Mouse (Mus musculus) MN1 (cell line): ENCODE results near the gene Htr3b.
A peak's percentile ranks its signal among the peaks of the same experiment; 100 is the strongest.
"Not testable (repeated sequence)": the region's sequence is repeated elsewhere in the genome, so short reads cannot be mapped to it uniquely, and the experiment has no call there.

Experiments used
- DNase-seq: peaks from one replicate; pipeline ENCODE4 v3.0.0-alpha.2; 2016; ENCODE audit warnings: low spot score

Gene Htr3b

GRCm38 (mm10) chr9:48964587-48965040 is at the start of gene Htr3b:
Gene Htr3b (minus strand): TSS chr9:48964990.
- DNase-seq: peak; percentile 27

DNA sequence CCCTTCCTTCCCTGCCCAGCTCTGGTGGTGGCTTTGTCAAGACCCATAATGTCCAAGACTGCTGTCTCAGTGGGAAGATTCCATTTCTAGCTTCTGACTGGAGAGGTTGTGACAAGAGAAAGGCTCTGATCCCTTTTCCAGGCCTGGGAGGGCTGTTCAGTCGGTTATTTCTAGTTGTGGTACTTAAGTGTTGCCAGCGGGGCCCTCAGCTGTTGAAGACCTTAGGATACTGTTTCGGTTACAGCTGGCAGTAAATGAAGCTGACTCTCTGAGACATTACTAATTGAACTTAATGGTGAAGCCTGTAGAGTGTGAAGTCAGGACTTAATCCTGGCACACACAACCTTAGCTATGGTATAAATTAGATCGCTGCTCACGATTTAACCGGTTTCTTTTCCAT is 34.5 kb upstream of the Htr3b start:
- no peak for DNase-seq

- no peak for DNase-seq
These were observed 30.9 kb upstream of the Htr3b start for GRCm38 (mm10) chr9:48995735-48996134.

DNA sequence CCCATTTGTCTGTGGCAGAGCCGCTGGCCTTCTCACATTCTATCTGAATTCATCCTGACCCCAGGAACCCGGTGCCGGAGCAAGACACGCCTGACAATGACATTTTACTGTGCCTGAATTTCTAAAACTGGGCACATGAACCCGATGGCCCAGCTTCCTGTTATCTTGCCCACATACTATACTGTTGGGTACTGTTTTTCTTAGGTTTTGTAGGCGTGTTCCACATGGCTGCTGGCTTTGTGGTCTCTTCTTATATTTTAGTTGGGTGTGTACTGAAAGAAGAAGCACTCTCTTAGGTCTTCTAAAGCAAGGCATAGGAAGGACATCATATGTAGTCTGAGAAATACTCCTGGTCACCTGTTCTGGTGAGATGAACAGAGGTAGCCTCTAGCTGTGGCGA is 30.0 kb upstream of the Htr3b start:
- no peak for DNase-seq

GRCm38 (mm10) chr9:48991671-48992070 is 26.9 kb upstream of the Htr3b start:
- no peak for DNase-seq

DNA sequence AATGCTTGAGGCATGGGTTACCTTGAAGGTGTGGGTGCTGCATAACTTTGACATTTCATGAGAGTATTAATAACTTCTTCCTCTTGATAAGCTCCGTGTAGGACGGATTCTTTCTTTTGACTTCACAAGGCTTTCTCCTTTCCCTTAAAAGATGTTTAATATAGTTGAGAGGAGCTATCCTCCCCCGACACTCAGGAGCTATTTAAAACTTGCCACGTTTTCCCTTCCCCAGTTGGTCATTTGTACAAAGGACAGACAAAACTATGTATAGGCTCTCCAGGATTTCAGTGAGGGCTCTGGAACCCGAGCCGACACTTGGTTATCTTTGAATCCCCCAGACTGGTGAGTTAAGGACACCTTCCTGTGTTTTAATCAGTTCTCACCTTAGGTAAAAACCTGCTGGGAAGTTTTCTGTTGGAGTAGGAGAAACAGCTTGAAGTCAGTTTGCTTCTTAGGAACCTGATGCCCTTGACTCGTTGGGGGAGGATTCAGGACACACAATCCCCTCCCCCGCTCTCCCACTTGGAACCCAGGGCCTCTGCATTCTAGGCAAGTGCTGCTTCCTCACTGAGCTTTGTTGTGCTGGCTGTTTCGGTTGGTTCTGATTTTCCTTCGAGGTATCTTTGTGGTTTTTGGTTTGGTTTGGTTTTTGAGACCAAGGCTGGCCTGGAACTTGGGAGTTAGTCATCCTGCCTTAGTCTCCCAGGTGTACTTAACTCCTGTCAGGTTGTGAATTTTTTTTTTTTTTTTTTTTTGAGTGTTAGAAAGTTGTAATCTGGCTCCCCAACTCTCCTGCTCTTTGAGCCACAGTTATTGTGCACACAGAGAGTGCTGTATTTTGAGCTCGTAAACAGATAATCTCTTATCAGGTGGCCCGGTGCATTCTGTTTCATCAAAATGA is 22.7 kb upstream of the Htr3b start:
- DNase-seq: no peak

- DNase-seq: no peak
These were observed 21.9 kb upstream of the Htr3b start for GRCm38 (mm10) chr9:48986616-48987141.

GRCm38 (mm10) chr9:48985708-48986088 is 20.9 kb upstream of the Htr3b start:
- no peak for DNase-seq

GRCm38 (mm10) chr9:48984845-48985707 is 20.3 kb upstream of the Htr3b start, which contains the start of gene Usp28:
Gene Usp28 (plus strand): TSS chr9:48985375.
- DNase-seq: peak; percentile 99

DNA sequence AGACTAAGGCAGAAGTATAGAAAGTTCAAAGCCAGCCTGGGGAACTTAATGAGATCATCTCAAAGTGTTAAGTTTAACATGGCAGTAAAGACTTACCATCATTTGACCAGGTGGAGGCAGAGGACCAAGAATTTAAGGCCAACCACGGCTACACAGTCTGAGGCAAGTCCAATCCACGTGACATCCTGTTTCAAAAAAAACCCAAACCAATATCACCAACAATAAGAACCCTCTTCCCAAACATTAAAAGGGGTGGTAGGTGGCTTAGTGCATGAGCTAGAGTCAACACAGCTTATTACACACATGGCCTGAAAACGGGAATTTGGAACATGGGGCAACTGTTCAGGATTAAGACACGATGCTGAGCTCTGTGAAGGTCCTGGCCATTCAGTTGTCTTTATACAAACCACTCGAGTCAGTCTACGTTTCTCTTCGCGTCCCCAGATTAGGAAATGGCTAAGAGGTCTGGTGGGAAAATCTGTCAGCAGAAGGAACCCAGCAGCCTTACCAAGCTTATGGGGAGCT is 19.6 kb upstream of the Htr3b start:
- DNase-seq: no peak

DNA sequence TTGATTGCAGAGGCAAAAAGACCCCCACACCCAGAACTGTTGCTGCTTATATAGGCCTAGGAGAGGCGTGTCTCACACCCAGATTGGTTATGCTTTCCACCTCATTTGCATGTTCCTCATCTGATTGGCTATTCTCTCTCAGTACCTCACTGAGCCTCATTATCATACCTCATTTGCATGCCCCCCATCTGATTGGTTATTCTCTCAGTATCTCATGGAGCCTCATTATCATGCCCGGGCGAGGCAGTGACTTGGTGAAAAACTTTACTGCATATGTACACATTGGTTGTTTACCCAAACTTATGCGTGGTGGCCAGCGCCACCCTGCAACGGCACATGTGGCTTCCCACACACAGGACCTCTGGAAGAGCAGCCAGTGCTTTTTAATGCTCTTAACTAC is 19.0 kb upstream of the Htr3b start:
- not testable (repeated sequence) for DNase-seq

- DNase-seq: no peak
These were observed 17.0 kb upstream of the Htr3b start for GRCm38 (mm10) chr9:48981827-48982226.

- DNase-seq: no peak
These were observed 16.0 kb upstream of the Htr3b start for GRCm38 (mm10) chr9:48980781-48981180.

DNA sequence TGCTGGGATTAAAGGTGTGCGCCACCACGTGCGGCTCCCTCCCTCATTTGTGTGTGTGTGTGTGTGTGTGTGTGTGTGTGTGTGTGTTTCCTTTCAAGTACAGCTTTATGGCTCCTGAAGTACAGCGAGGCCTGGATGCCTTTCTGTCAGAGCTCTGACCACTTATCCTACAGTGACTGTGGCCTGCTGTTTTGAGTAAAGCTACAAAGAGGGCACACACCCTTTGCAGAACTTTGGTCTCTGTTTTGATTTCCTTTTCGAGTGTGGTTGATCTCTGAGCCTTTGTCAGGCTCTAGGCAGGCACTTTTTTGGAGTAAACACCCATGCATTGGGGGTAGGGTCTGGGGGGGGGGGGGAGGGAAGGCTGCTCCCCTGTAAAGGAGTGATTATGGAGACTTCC is 15.6 kb upstream of the Htr3b start:
- no peak for DNase-seq

DNA sequence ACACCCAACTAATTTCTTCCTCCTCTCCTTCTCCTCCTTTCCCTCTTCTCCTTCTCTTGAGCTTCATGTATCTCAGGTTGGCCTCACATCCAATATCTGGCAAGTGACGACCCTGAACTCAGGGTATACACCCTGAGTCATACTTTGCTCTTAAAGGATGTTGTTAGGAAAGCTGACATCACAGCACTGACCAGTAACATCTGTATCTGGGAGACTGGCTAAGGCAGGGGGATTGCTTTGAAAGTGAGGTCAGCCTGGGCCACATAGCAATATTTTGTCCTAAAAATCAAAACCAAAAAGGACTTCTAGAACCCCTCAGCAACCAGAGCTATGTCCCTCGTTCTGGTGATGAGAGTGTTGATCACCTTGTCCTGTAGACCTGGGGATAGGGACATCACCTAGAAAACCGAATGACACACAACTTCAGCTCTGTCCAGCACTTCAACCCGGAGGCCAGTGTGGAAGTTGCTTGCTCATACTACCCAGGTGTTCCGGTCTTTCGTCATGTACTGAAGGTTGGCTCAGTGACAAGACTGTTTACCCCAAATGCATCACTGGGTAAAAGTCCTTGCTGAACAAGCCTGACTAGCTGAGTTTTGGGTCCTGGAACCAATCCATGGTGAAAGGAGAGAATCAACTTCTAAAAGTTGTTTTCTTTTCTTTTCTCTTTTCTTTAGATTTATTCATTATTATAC is 12.0 kb upstream of the Htr3b start:
- no peak for DNase-seq

DNA sequence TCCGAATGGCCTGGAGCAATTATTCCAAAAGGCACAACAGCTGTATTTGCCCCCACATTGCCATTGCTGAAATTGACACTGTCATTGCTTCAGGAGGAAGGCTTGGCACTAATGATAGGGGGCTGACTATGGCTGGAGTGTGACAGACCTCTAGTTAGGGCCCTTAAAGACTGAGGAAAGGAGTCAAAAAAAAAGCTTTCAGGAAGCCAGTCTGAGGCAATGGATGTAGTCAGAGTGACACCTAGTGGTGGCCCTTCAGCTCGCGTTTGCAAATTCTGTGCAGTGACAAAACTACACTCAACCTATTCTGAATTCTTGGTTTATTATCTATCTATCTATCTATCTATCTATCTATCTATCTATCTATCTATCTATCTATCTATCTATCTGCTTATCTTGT is 7.7 kb upstream of the Htr3b start:
- DNase-seq: peak; percentile 66

- no peak for DNase-seq
These were observed 2.7 kb downstream of the Htr3b start for GRCm38 (mm10) chr9:48962131-48962530.

DNA sequence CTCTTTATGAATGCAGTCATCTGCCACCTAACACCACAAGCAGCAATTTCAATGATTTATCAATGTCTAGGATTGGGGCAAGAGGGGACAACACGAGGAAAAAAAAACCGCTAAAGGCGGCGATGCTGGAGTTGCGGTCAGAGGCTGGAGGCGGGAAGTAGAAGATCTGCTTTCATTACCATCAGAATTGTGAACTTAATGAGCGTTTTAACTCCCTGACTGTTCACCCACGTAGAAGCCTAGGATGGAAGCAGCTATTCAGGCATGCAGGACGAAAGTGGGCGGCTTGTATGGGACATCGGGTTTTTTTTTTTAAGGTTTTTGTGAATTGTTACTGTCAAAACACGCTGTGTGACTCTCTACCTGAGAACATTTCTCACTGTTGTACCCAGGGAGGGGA is 3.5 kb downstream of the Htr3b start:
- DNase-seq: no peak

GRCm38 (mm10) chr9:48947565-48947964 is 17.2 kb downstream of the Htr3b start:
- DNase-seq: no peak

DNA sequence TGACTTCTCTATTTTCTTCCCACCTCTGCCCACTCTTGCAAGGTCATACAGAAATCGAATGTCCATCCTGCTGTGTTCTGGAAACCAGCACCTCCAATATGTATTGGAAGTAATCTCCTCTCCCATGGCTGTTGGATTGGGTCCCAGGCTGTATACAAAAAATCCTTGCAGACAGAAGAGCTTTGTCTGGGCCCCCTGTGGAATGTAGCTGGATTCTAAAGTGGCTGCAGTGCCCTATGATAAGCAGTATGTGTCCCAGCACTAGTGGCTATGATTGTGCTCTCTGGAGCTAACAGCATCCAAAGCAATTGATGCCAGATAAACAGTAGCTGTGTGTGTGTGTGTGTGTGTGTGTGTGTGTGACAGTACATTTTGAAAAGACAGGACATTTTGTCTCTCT is 22.4 kb downstream of the Htr3b start:
- no peak for DNase-seq

DNA sequence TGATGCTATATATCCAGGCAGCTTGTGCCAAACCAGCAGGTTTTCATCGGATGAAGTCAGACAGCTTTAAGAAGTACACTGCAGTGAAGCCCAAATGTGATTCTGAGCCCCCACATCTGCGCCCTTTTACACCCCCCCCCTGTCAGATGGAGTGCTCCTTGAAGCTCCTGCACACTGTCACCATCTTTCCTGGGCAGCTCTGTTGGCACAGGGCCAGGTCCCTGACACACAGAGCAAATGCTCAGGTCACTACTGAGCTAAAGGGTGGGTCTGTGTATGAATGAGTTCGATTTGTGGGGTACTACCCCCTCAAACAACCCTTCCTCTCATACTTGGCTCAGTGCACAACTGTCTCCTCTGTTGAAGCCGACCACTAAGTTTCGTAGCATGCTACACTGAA is 35.4 kb downstream of the Htr3b start:
- no peak for DNase-seq

DNA sequence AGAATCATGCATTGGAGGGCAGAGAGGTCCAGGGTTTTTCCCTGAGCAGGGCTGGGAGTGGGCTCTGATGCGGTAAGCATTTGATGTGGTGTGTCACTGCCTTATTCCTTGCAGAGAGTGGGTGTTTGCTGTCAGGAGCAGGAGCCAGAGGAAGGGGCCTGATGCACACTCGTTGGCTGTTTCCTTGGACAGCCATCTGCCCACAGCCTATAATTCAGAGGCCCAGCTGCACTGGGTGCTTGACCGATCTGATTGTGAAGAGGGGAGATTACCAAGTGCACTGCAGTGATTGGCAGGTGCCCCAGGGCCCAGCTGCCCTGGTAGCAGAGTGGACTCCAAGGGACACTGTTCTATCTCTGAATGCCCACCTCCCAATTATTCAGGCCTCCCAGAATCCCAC is 36.0 kb downstream of the Htr3b start:
- no peak for DNase-seq
